Mouse (Mus musculus) forebrain, embryonic 13.5 days (tissue): ENCODE measurements at regions not wholly inside any gene's neighbourhood (a gene's known extent, or its start where the extent isn't known, plus 50 kb on each side); places are given as distances from the start of the nearest gene placed in this dataset.

ENCODE experiments used
- ATAC-seq: fragments of 200-750 bp; cut with Nextera tagmentation; 2 replicates; pipeline ENCODE4 v1.8.0; 2017
- H3K27ac ChIP-seq: fragments of 300-500 bp; sonication (generic); 2 replicates; pipeline ENCODE4 v1.5.1; 2015; ENCODE audit warnings: inconsistent platforms, mild to moderate bottlenecking, moderate library complexity
- H3K27me3 ChIP-seq: fragments of 300-500 bp; sonication (generic); 2 replicates; pipeline ENCODE4 v1.6.1; 2015; ENCODE audit warnings: mild to moderate bottlenecking, inconsistent platforms
- H3K36me3 ChIP-seq: fragments of 300-500 bp; sonication (generic); 2 replicates; pipeline ENCODE4 v1.6.1; 2015; ENCODE audit warnings: mild to moderate bottlenecking, inconsistent platforms; ENCODE audit not compliant: poor library complexity, severe bottlenecking
- H3K4me1 ChIP-seq: fragments of 300-500 bp; sonication (generic); 2 replicates; pipeline ENCODE4 v1.6.1; 2015; ENCODE audit warnings: inconsistent platforms
- H3K4me2 ChIP-seq: fragments of 300-500 bp; sonication (generic); 2 replicates; pipeline ENCODE4 v1.6.1; 2015; ENCODE audit warnings: inconsistent platforms, mild to moderate bottlenecking, moderate library complexity
- H3K4me3 ChIP-seq: fragments of 300-500 bp; sonication (generic); 2 replicates; pipeline ENCODE4 v1.5.1; 2015; ENCODE audit warnings: mild to moderate bottlenecking, inconsistent platforms
- H3K9ac ChIP-seq: fragments of 300-500 bp; sonication (generic); 2 replicates; pipeline ENCODE4 v1.6.1; 2015; ENCODE audit warnings: mild to moderate bottlenecking, inconsistent platforms
- H3K9me3 ChIP-seq: fragments of 300-500 bp; sonication (generic); replicated peaks from 2 replicates; pipeline ENCODE4 v1.6.1; 2016; ENCODE audit warnings: inconsistent platforms
- WGBS: fragments of 180-500 bp; shearing (Covaris S2); methylation state at CpG from one replicate; pipeline ENCODE4 v1.1.7; 2015; 5-methylcytosine and 5-hydroxymethylcytosine counted together

GRCm38 (mm10) chr10:38147421-38147820, 674.2 kb downstream of the Rfpl4b start:
- no peak overlapping the region for H3K4me2 ChIP-seq
- WGBS = 89% methylated on average over 2 of the region's 2 CpGs
- H3K36me3 ChIP-seq = no peaks in the 10 kb centered on the region
- no peak for ATAC-seq
- no peaks in the 10 kb centered on the region for H3K9me3 ChIP-seq
- no peak overlapping the region for H3K9ac ChIP-seq
- no peaks in the 10 kb centered on the region for H3K27me3 ChIP-seq
- H3K4me1 ChIP-seq = no peaks in the 10 kb centered on the region
- H3K4me3 ChIP-seq = no peak overlapping the region
- no peak overlapping the region for H3K27ac ChIP-seq

- Histone ChIP-seq H3K36me3 (no peaks in the 10 kb centered on the region), H3K27ac (no peak overlapping the region), H3K4me2 (no peak overlapping the region), H3K4me3 (no peak overlapping the region), H3K4me1 (no peaks in the 10 kb centered on the region), H3K27me3 (no peaks in the 10 kb centered on the region), H3K9me3 (no peaks in the 10 kb centered on the region), H3K9ac (no peak overlapping the region)
- ATAC-seq = no peak
Measured at GRCm38 (mm10) chr10:38139196-38139595, 682.4 kb downstream of the Rfpl4b start.

- no peaks in the 10 kb centered on the region for H3K27me3 ChIP-seq
- WGBS = 95% methylated on average over 3 of the region's 3 CpGs
- no peaks in the 10 kb centered on the region for H3K36me3 ChIP-seq
- ATAC-seq = no peak
- no peak overlapping the region for H3K9ac ChIP-seq
- H3K4me2 ChIP-seq = no peak overlapping the region
- H3K27ac ChIP-seq = no peak overlapping the region
- H3K4me1 ChIP-seq = no peaks in the 10 kb centered on the region
- H3K4me3 ChIP-seq = no peak overlapping the region
- H3K9me3 ChIP-seq = no peaks in the 10 kb centered on the region
Measured at GRCm38 (mm10) chr10:38121911-38122573, 699.5 kb downstream of the Rfpl4b start.

GRCm38 (mm10) chr10:38118601-38119000, 703.0 kb downstream of the Rfpl4b start:
- Histone ChIP-seq H3K4me2 (no peak overlapping the region), H3K4me3 (no peak overlapping the region), H3K36me3 (no peaks in the 10 kb centered on the region), H3K27me3 (no peaks in the 10 kb centered on the region), H3K9me3 (no peaks in the 10 kb centered on the region), H3K27ac (no peak overlapping the region), H3K4me1 (no peaks in the 10 kb centered on the region), H3K9ac (no peak overlapping the region)
- 94% methylated on average over 1 of the region's 1 CpGs for WGBS
- no peak for ATAC-seq

GRCm38 (mm10) chr10:38116516-38116915, 705.1 kb downstream of the Rfpl4b start:
- H3K27me3 ChIP-seq = no peaks in the 10 kb centered on the region
- no peak overlapping the region for H3K4me3 ChIP-seq
- no peaks in the 10 kb centered on the region for H3K4me1 ChIP-seq
- no peaks in the 10 kb centered on the region for H3K36me3 ChIP-seq
- WGBS = 88% methylated on average over 1 of the region's 1 CpGs
- no peaks in the 10 kb centered on the region for H3K9me3 ChIP-seq
- H3K9ac ChIP-seq = no peak overlapping the region
- H3K27ac ChIP-seq = no peak overlapping the region
- ATAC-seq = no peak
- H3K4me2 ChIP-seq = no peak overlapping the region

GRCm38 (mm10) chr10:38114194-38114593, 707.4 kb downstream of the Rfpl4b start:
- Histone ChIP-seq H3K9me3 (no peaks in the 10 kb centered on the region), H3K4me2 (no peak overlapping the region), H3K4me3 (no peak overlapping the region), H3K27ac (no peak overlapping the region), H3K36me3 (no peaks in the 10 kb centered on the region), H3K27me3 (no peaks in the 10 kb centered on the region), H3K9ac (no peak overlapping the region), H3K4me1 (no peaks in the 10 kb centered on the region)
- no peak for ATAC-seq
- WGBS = 92% methylated on average over 2 of the region's 2 CpGs

GRCm38 (mm10) chr10:38108591-38108990, 713.0 kb downstream of the Rfpl4b start:
- no peak for ATAC-seq
- WGBS = 66% methylated on average over 6 of the region's 6 CpGs
- Histone ChIP-seq H3K27me3 (no peaks in the 10 kb centered on the region), H3K9me3 (no peaks in the 10 kb centered on the region), H3K27ac (no peak overlapping the region), H3K4me2 (no peak overlapping the region), H3K36me3 (no peaks in the 10 kb centered on the region), H3K4me3 (no peak overlapping the region), H3K9ac (no peak overlapping the region), H3K4me1 (peaks cover 4% of the 10 kb centered on the region; the same call in 1 of the 2 replicates)

- Histone ChIP-seq H3K36me3 (no peaks in the 10 kb centered on the region), H3K4me3 (no peak overlapping the region), H3K4me2 (no peak overlapping the region), H3K4me1 (peaks cover 5% of the 10 kb centered on the region; the same call in 1 of the 2 replicates), H3K27me3 (no peaks in the 10 kb centered on the region), H3K27ac (no peak overlapping the region), H3K9ac (no peak overlapping the region), H3K9me3 (no peaks in the 10 kb centered on the region)
- peak; percentile 78 for ATAC-seq
- WGBS = 64% methylated on average over 1 of the region's 1 CpGs
Measured at GRCm38 (mm10) chr10:38103570-38103969, 718.0 kb downstream of the Rfpl4b start.

GRCm38 (mm10) chr10:38078521-38078920, 743.1 kb downstream of the Rfpl4b start:
- H3K9me3 ChIP-seq = no peaks in the 10 kb centered on the region
- H3K4me1 ChIP-seq = no peaks in the 10 kb centered on the region
- H3K4me3 ChIP-seq = no peak overlapping the region
- H3K4me2 ChIP-seq = no peak overlapping the region
- no peak overlapping the region for H3K9ac ChIP-seq
- no peak overlapping the region for H3K27ac ChIP-seq
- H3K36me3 ChIP-seq = no peaks in the 10 kb centered on the region
- no peaks in the 10 kb centered on the region for H3K27me3 ChIP-seq
- no peak for ATAC-seq
- 93% methylated on average over 2 of the region's 2 CpGs for WGBS

- H3K4me1 ChIP-seq = no peaks in the 10 kb centered on the region
- H3K27me3 ChIP-seq = no peaks in the 10 kb centered on the region
- no peak overlapping the region for H3K4me2 ChIP-seq
- no peak for ATAC-seq
- no peak overlapping the region for H3K27ac ChIP-seq
- no peak overlapping the region for H3K9ac ChIP-seq
- H3K9me3 ChIP-seq = no peaks in the 10 kb centered on the region
- 84% methylated on average over 1 of the region's 1 CpGs for WGBS
- no peaks in the 10 kb centered on the region for H3K36me3 ChIP-seq
- H3K4me3 ChIP-seq = no peak overlapping the region
Measured at GRCm38 (mm10) chr10:38072394-38072793, 749.2 kb downstream of the Rfpl4b start.

GRCm38 (mm10) chr10:38059050-38059449, 762.5 kb downstream of the Rfpl4b start:
- ATAC-seq = no peak
- H3K27ac ChIP-seq = no peak overlapping the region
- H3K4me3 ChIP-seq = no peak overlapping the region
- H3K36me3 ChIP-seq = no peaks in the 10 kb centered on the region
- 94% methylated on average over 8 of the region's 8 CpGs for WGBS
- no peaks in the 10 kb centered on the region for H3K4me1 ChIP-seq
- H3K9me3 ChIP-seq = peaks cover 25% of the 10 kb centered on the region
- no peak overlapping the region for H3K9ac ChIP-seq
- no peak overlapping the region for H3K4me2 ChIP-seq
- no peaks in the 10 kb centered on the region for H3K27me3 ChIP-seq

- Histone ChIP-seq H3K4me3 (no peak overlapping the region), H3K9ac (no peak overlapping the region), H3K4me1 (no peaks in the 10 kb centered on the region), H3K27ac (no peak overlapping the region), H3K4me2 (no peak overlapping the region), H3K27me3 (no peaks in the 10 kb centered on the region), H3K36me3 (no peaks in the 10 kb centered on the region), H3K9me3 (no peaks in the 10 kb centered on the region)
- WGBS = 61% methylated on average over 2 of the region's 2 CpGs
- ATAC-seq = peak; percentile 70; the same call in 1 of the 2 replicates
Measured at GRCm38 (mm10) chr10:38010452-38010851, 811.1 kb downstream of the Rfpl4b start.
